Mouse (Mus musculus): ENCODE results near the gene P4htm. TPM values are rescaled to one million over a fixed set of nuclear protein-coding genes. Genes with fewer than 3 reads are reported as not detected.
"Not testable (repeated sequence)": the region's sequence is repeated elsewhere in the genome, so short reads cannot be mapped to it uniquely, and the experiment has no call there.

Gene P4htm
- total and polyA plus RNA-seq, 3 experiments: 5.4 to 11.0 (median 7.9) TPM

- H3K4me1 ChIP-seq (ENCODE audit: control insufficient read depth in 1 of 2, insufficient read depth in 2 of 2): peaks cover 0 to 6% of the 10 kb centered on the region in 2 experiments; a peak in 1 of 4 replicates
- no peak for TF ChIP-seq CHD1 (IDR thresholded peaks at IDR 0.05; ENCODE audit: low read depth, low read length)
- TF ChIP-seq HCFC1 (IDR thresholded peaks at IDR 0.05; ENCODE audit: low read depth, low read length): no peak
- no peak for TF ChIP-seq ZKSCAN1 (IDR thresholded peaks at IDR 0.05; ENCODE audit: borderline replicate concordance, low read depth, low read length)
- TF ChIP-seq CTCF (conservative IDR thresholded peaks at IDR 0.05 in 1 of 2, IDR thresholded peaks at IDR 0.05 in 1 of 2; ENCODE audit: low read depth in 2 of 2, low read length in 2 of 2): no peak
- TF ChIP-seq CHD2 (IDR thresholded peaks at IDR 0.05; ENCODE audit: low read length): no peak
- TF ChIP-seq IRF4 (IDR thresholded peaks at IDR 0.05; ENCODE audit: low read depth, low read length): no peak
- no peak for TF ChIP-seq MYC (IDR thresholded peaks at IDR 0.05; ENCODE audit: low read depth, low read length)
- no peak for TF ChIP-seq EP300 (IDR thresholded peaks at IDR 0.05; ENCODE audit: low read length)
- no peak for TF ChIP-seq POLR2AphosphoS2 (IDR thresholded peaks at IDR 0.05; ENCODE audit: low read depth, low read length)
- TF ChIP-seq JUN (IDR thresholded peaks at IDR 0.05; ENCODE audit: insufficient read depth, low read depth, low read length): no peak
- TF ChIP-seq USF1 (IDR thresholded peaks at IDR 0.05; ENCODE audit: low read depth, low read length): no peak
- H3K4me3 ChIP-seq (replicated peaks in 1 of 3; ENCODE audit: low read depth in 2 of 3, low read length in 2 of 3, poor library complexity in 1 of 3): no peak overlapping the region
- H3K4me2 ChIP-seq (ENCODE audit: insufficient read depth, low read depth, poor library complexity, severe bottlenecking): no peak overlapping the region
- no peaks in the 10 kb centered on the region for H3K79me2 ChIP-seq (replicated peaks; ENCODE audit: control insufficient read depth, extremely low read depth, insufficient read depth, poor library complexity, severe bottlenecking)
- no peak overlapping the region for H3K27ac ChIP-seq (ENCODE audit: insufficient read depth, low read depth)
- no peak overlapping the region for H3K9ac ChIP-seq (ENCODE audit: insufficient read depth, low read depth)
- in situ Hi-C loops (cut with MboI; ENCODE audit: low pct_ligation_motif_present, low pct_unique_long_range_greater_than_20kb, low sequenced_read_pairs) (no loop called here), dilution Hi-C loops (cut with MboI; ENCODE audit: extremely low pct_ligation_motif_present, extremely low pct_unique_long_range_greater_than_20kb, low sequenced_read_pairs) (no loop called here)
- peaks cover 68 to 89% of the 10 kb centered on the region in 2 experiments for H3K36me3 ChIP-seq (replicated peaks in 1 of 2; ENCODE audit: control insufficient read depth in 1 of 2, insufficient read depth in 1 of 2, low read length in 1 of 2)
- no peaks in the 10 kb centered on the region for H3K27me3 ChIP-seq (replicated peaks)
- no peaks in the 10 kb centered on the region for H3K9me3 ChIP-seq (replicated peaks; ENCODE audit: low read length)
- DNase-seq (ENCODE audit: extremely low read depth): no peak
Measured at GRCm38 (mm10) chr9:108608889-108609288, 11.4 kb upstream of the P4htm start.

GRCm38 (mm10) chr9:108607929-108608328 is 10.5 kb upstream of the P4htm start:
- H3K4me3 ChIP-seq (replicated peaks in 1 of 3; ENCODE audit: low read depth in 2 of 3, low read length in 2 of 3, poor library complexity in 1 of 3); H3K27ac ChIP-seq (ENCODE audit: insufficient read depth, low read depth); in situ Hi-C loops (cut with MboI; ENCODE audit: low pct_ligation_motif_present, low pct_unique_long_range_greater_than_20kb, low sequenced_read_pairs); H3K4me2 ChIP-seq (ENCODE audit: insufficient read depth, low read depth, poor library complexity, severe bottlenecking); H3K9ac ChIP-seq (ENCODE audit: insufficient read depth, low read depth); H3K9me3 ChIP-seq (replicated peaks; ENCODE audit: low read length); H3K4me1 ChIP-seq (ENCODE audit: control insufficient read depth in 1 of 2, insufficient read depth in 2 of 2); DNase-seq (ENCODE audit: extremely low read depth); H3K79me2 ChIP-seq (replicated peaks; ENCODE audit: control insufficient read depth, extremely low read depth, insufficient read depth, poor library complexity, severe bottlenecking); H3K27me3 ChIP-seq (replicated peaks); dilution Hi-C loops (cut with MboI; ENCODE audit: extremely low pct_ligation_motif_present, extremely low pct_unique_long_range_greater_than_20kb, low sequenced_read_pairs): not testable (repeated sequence)
- H3K36me3 ChIP-seq (replicated peaks in 1 of 2; ENCODE audit: control insufficient read depth in 1 of 2, insufficient read depth in 1 of 2, low read length in 1 of 2): peaks cover 68 to 89% of the 10 kb centered on the region in 2 experiments

GRCm38 (mm10) chr9:108601986-108602385 is 4.5 kb upstream of the P4htm start:
- no peak overlapping the region for H3K9ac ChIP-seq (ENCODE audit: insufficient read depth, low read depth)
- H3K4me2 ChIP-seq (ENCODE audit: insufficient read depth, low read depth, poor library complexity, severe bottlenecking): no peak overlapping the region
- H3K79me2 ChIP-seq (replicated peaks; ENCODE audit: control insufficient read depth, extremely low read depth, insufficient read depth, poor library complexity, severe bottlenecking): no peaks in the 10 kb centered on the region
- TF ChIP-seq ZMIZ1 (IDR thresholded peaks at IDR 0.05; ENCODE audit: low read depth, low read length): no peak
- TF ChIP-seq SMC3 (IDR thresholded peaks at IDR 0.05; ENCODE audit: low read depth, low read length): no peak
- TF ChIP-seq MYC (IDR thresholded peaks at IDR 0.05; ENCODE audit: low read depth, low read length): no peak
- TF ChIP-seq GABPA (IDR thresholded peaks at IDR 0.05; ENCODE audit: insufficient replicate concordance, low read depth, low read length): no peak
- no peak for TF ChIP-seq RAD21 (IDR thresholded peaks at IDR 0.05; ENCODE audit: low read depth, low read length)
- no peak for TF ChIP-seq ZKSCAN1 (IDR thresholded peaks at IDR 0.05; ENCODE audit: borderline replicate concordance, low read depth, low read length)
- no peak for TF ChIP-seq TBP (conservative IDR thresholded peaks at IDR 0.05; ENCODE audit: low read depth, low read length)
- no peak for TF ChIP-seq POLR2AphosphoS2 (IDR thresholded peaks at IDR 0.05; ENCODE audit: low read depth, low read length)
- no peak for TF ChIP-seq MAFK (IDR thresholded peaks at IDR 0.05; ENCODE audit: insufficient replicate concordance, low read length)
- no peak for TF ChIP-seq MAX (IDR thresholded peaks at IDR 0.05; ENCODE audit: low read length)
- TF ChIP-seq JUND (conservative IDR thresholded peaks at IDR 0.05; ENCODE audit: low read depth, low read length): no peak
- TF ChIP-seq KAT2A (IDR thresholded peaks at IDR 0.05; ENCODE audit: insufficient replicate concordance, low read length): no peak
- no peak for TF ChIP-seq MAZ (IDR thresholded peaks at IDR 0.05; ENCODE audit: low read depth, low read length)
- TF ChIP-seq E2F4 (IDR thresholded peaks at IDR 0.05; ENCODE audit: insufficient replicate concordance, low read depth, low read length): no peak
- no peak overlapping the region for H3K27ac ChIP-seq (ENCODE audit: insufficient read depth, low read depth)
- H3K4me1 ChIP-seq (ENCODE audit: control insufficient read depth in 1 of 2, insufficient read depth in 2 of 2): 0 out of 4 replicates have a peak, but pooled peaks cover 0 to 3% of the 10 kb centered on the region in 2 experiments
- in situ Hi-C loops (cut with MboI; ENCODE audit: low pct_ligation_motif_present, low pct_unique_long_range_greater_than_20kb, low sequenced_read_pairs) (no loop called here), dilution Hi-C loops (cut with MboI; ENCODE audit: extremely low pct_ligation_motif_present, extremely low pct_unique_long_range_greater_than_20kb, low sequenced_read_pairs) (no loop called here)
- H3K36me3 ChIP-seq (replicated peaks in 1 of 2; ENCODE audit: control insufficient read depth in 1 of 2, insufficient read depth in 1 of 2, low read length in 1 of 2): peaks cover 29 to 47% of the 10 kb centered on the region in 2 experiments
- DNase-seq (ENCODE audit: extremely low read depth): no peak
- no peaks in the 10 kb centered on the region for H3K27me3 ChIP-seq (replicated peaks)
- no peaks in the 10 kb centered on the region for H3K9me3 ChIP-seq (replicated peaks; ENCODE audit: low read length)
- no peak overlapping the region for H3K4me3 ChIP-seq (replicated peaks in 1 of 3; ENCODE audit: low read depth in 2 of 3, low read length in 2 of 3, poor library complexity in 1 of 3)
